Mouse (Mus musculus): ENCODE measurements at regions not wholly inside any gene's neighbourhood (a gene's known extent, or its start where the extent isn't known, plus 50 kb on each side); places are given as distances from the start of the nearest gene placed in this dataset.
A peak's percentile ranks its signal among the peaks of the same experiment; 100 is the strongest.

- DNase-seq (ENCODE audit: low spot score), result no peak
Observed at GRCm38 (mm10) chr13:28455016-28455415, 197.7 kb downstream of the Gm11361 start.

- no peak for DNase-seq (ENCODE audit: low spot score)
Observed at GRCm38 (mm10) chr13:28450699-28451445, 193.5 kb downstream of the Gm11361 start.

GRCm38 (mm10) chr13:28449026-28449425, 191.7 kb downstream of the Gm11361 start:
- no peak for DNase-seq (ENCODE audit: low spot score)

GRCm38 (mm10) chr13:28442250-28442649, 184.9 kb downstream of the Gm11361 start:
- DNase-seq (ENCODE audit: low spot score), result no peak

- DNase-seq (ENCODE audit: low spot score), result no peak
Observed at GRCm38 (mm10) chr13:28433445-28433844, 176.1 kb downstream of the Gm11361 start.

GRCm38 (mm10) chr13:28432017-28432416, 174.7 kb downstream of the Gm11361 start:
- no peak for DNase-seq (ENCODE audit: low spot score)

- DNase-seq (ENCODE audit: low spot score), result no peak
Observed at GRCm38 (mm10) chr13:28426085-28426484, 168.8 kb downstream of the Gm11361 start.

- DNase-seq (ENCODE audit: low spot score), result no peak
Observed at GRCm38 (mm10) chr13:28425116-28425515, 167.8 kb downstream of the Gm11361 start.

- peak; percentile 21 for DNase-seq (ENCODE audit: low spot score)
Observed at GRCm38 (mm10) chr13:28424446-28425059, 167.2 kb downstream of the Gm11361 start.

GRCm38 (mm10) chr13:28421309-28421708, 164.0 kb downstream of the Gm11361 start:
- DNase-seq (ENCODE audit: low spot score), result no peak

GRCm38 (mm10) chr13:28420636-28421035, 163.3 kb downstream of the Gm11361 start:
- peak; percentile 4 for DNase-seq (ENCODE audit: low spot score)

- DNase-seq (ENCODE audit: low spot score), result peak; percentile 48
Observed at GRCm38 (mm10) chr13:28419950-28420381, 162.6 kb downstream of the Gm11361 start.

- DNase-seq (ENCODE audit: low spot score), result no peak
Observed at GRCm38 (mm10) chr13:28418936-28419681, 161.8 kb downstream of the Gm11361 start.

GRCm38 (mm10) chr13:28417929-28418881, 160.9 kb downstream of the Gm11361 start:
- DNase-seq (ENCODE audit: low spot score), result peak; percentile 50

GRCm38 (mm10) chr13:28417431-28417928, 160.2 kb downstream of the Gm11361 start:
- peak; percentile 56 for DNase-seq (ENCODE audit: low spot score)

GRCm38 (mm10) chr13:28416887-28417286, 159.6 kb downstream of the Gm11361 start:
- DNase-seq (ENCODE audit: low spot score), result no peak

GRCm38 (mm10) chr13:28416231-28416630, 158.9 kb downstream of the Gm11361 start:
- DNase-seq (ENCODE audit: low spot score), result peak; percentile 63

GRCm38 (mm10) chr13:28415769-28416168, 158.4 kb downstream of the Gm11361 start:
- DNase-seq (ENCODE audit: low spot score), result no peak

- no peak for DNase-seq (ENCODE audit: low spot score)
Observed at GRCm38 (mm10) chr13:28410324-28410723, 153.0 kb downstream of the Gm11361 start.

- no peak for DNase-seq (ENCODE audit: low spot score)
Observed at GRCm38 (mm10) chr13:28409609-28409902, 152.2 kb downstream of the Gm11361 start.

GRCm38 (mm10) chr13:28408868-28409608, 151.7 kb downstream of the Gm11361 start:
- no peak for DNase-seq (ENCODE audit: low spot score)
